Mouse (Mus musculus) stomach, embryonic 16.5 days (tissue): ENCODE results near the gene Csde1. TPM values are rescaled to one million over a fixed set of nuclear protein-coding genes. Genes with fewer than 3 reads are reported as not detected.

ENCODE experiments used
- ATAC-seq: fragments of 200-750 bp; cut with Nextera tagmentation; 2 replicates; pipeline ENCODE4 v1.8.0; 2017; ENCODE audit warnings: moderate number of reproducible peaks, moderate TSS enrichment; ENCODE audit not compliant: insufficient read depth, low FRiP score
- H3K27ac ChIP-seq: fragments of 300-500 bp; sonication (generic); 2 replicates; pipeline ENCODE4 v1.5.1; 2014; ENCODE audit warnings: low read length
- H3K27me3 ChIP-seq: fragments of 300-500 bp; sonication (generic); 2 replicates; pipeline ENCODE4 v1.6.1; 2014; ENCODE audit warnings: low read length, control low read depth, mixed read lengths; ENCODE audit not compliant: control insufficient read depth, insufficient read depth
- H3K36me3 ChIP-seq: fragments of 300-500 bp; sonication (generic); 2 replicates; pipeline ENCODE4 v1.6.1; 2014; ENCODE audit warnings: low read length; ENCODE audit not compliant: control insufficient read depth, insufficient read depth
- H3K4me1 ChIP-seq: fragments of 300-500 bp; sonication (generic); 2 replicates; pipeline ENCODE4 v1.6.1; 2014; ENCODE audit warnings: low read length, control low read depth, mixed read lengths; ENCODE audit not compliant: control insufficient read depth, insufficient read depth
- H3K4me2 ChIP-seq: fragments of 300-500 bp; sonication (generic); 2 replicates; pipeline ENCODE4 v1.6.1; 2014; ENCODE audit warnings: low read depth, low read length, mixed read lengths
- H3K4me3 ChIP-seq: fragments of 300-500 bp; sonication (generic); replicated peaks from 2 replicates; pipeline ENCODE4 v1.5.1; 2014; ENCODE audit warnings: mild to moderate bottlenecking, low read length
- H3K9ac ChIP-seq: fragments of 300-500 bp; sonication (generic); 2 replicates; pipeline ENCODE4 v1.6.1; 2014; ENCODE audit warnings: low read length
- H3K9me3 ChIP-seq: fragments of 300-500 bp; sonication (generic); replicated peaks from 2 replicates; pipeline ENCODE4 v1.6.1; 2016; ENCODE audit warnings: low read length, control low read depth; ENCODE audit not compliant: control insufficient read depth
- WGBS: fragments of 180-500 bp; shearing (Covaris S2); extraction: QIAGEN DNeasy Blood & Tissue Kit; methylation state at CpG from one replicate; pipeline ENCODE4 v1.1.7; 2014; 5-methylcytosine and 5-hydroxymethylcytosine counted together
- polyA plus RNA-seq: library from polyadenylated mRNA; unstranded; fragments of >200 nt; fragmentation: Nextera tagmentation; extraction: Ambion mirVana; gene quantifications from 2 replicates; pipeline ENCODE4 v1.2.1, GENCODE M21; 2015

The Csde1 gene
- polyA plus RNA-seq, 1 experiment from 2014 or later, result 312 TPM

DNA sequence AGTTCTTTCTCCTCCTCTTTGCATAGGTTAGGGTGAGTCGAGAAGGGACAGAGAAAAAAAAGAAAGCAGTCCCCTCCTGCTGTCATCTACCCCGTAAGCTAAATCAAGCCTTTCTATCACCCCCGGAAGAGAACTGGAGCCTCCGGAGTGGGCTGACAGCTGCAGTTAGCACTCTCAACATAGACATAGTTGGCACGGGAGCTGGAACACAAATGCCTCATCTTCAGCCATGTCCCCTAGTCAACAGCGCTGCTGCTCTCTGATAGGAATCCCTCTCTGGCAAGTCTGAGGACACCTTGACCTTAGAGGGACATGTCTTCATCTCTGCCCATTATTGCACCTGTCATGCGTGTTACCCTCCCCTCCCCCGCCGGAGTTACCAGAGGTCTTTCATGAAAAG lies 59.1 kb downstream of the Csde1 start:
- Histone ChIP-seq H3K4me1 (no peaks in the 10 kb centered on the region), H3K36me3 (no peaks in the 10 kb centered on the region), H3K9ac (no peak overlapping the region), H3K27me3 (no peaks in the 10 kb centered on the region), H3K27ac (no peak overlapping the region), H3K9me3 (no peaks in the 10 kb centered on the region), H3K4me3 (no peak overlapping the region), H3K4me2 (no peak overlapping the region)
- WGBS, result 88% methylated on average over 9 of the region's 9 CpGs
- ATAC-seq, result no peak

GRCm38 (mm10) chr3:103081051-103081450 lies 60.8 kb downstream of the Csde1 start:
- Histone ChIP-seq H3K9me3 (no peaks in the 10 kb centered on the region), H3K27ac (no peak overlapping the region), H3K4me1 (no peaks in the 10 kb centered on the region), H3K4me3 (no peak overlapping the region), H3K9ac (no peak overlapping the region), H3K27me3 (no peaks in the 10 kb centered on the region), H3K36me3 (no peaks in the 10 kb centered on the region), H3K4me2 (no peak overlapping the region)
- WGBS, result 78% methylated on average over 11 of the region's 11 CpGs
- no peak for ATAC-seq

DNA sequence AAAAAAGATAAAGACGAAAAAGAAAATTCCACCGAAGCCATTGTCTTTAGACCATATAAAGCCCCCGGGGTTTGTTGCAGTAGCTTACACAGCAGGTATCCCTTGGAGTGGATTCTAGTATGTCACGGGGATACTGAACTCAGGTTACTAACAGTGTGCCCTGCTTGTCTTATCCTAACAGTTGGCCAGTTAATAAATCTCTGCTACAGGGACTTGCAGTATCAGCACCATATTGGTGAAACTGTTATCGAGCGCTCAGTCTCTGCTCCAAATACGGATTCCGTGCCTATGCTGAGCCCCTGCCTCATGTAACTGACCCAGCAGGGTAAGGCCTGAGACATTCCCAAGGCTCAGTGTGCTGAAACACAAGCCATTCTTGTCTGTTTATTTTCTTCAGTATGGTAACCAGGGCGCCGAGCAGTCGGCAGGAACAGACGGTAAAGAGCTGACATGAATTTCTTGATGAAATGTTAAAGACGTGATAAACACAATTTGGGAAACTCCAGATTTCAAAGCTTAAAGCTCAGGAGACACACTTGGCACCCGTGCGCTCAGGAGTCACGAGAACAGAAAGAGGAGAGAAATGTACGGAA lies 61.7 kb downstream of the Csde1 start:
- H3K27me3 ChIP-seq, result no peaks in the 10 kb centered on the region
- H3K9ac ChIP-seq, result no peak overlapping the region
- H3K4me2 ChIP-seq, result no peak overlapping the region
- H3K4me3 ChIP-seq, result no peak overlapping the region
- no peaks in the 10 kb centered on the region for H3K4me1 ChIP-seq
- no peak overlapping the region for H3K27ac ChIP-seq
- 77% methylated on average over 17 of the region's 17 CpGs for WGBS
- H3K9me3 ChIP-seq, result no peaks in the 10 kb centered on the region
- no peaks in the 10 kb centered on the region for H3K36me3 ChIP-seq
- no peak for ATAC-seq

DNA sequence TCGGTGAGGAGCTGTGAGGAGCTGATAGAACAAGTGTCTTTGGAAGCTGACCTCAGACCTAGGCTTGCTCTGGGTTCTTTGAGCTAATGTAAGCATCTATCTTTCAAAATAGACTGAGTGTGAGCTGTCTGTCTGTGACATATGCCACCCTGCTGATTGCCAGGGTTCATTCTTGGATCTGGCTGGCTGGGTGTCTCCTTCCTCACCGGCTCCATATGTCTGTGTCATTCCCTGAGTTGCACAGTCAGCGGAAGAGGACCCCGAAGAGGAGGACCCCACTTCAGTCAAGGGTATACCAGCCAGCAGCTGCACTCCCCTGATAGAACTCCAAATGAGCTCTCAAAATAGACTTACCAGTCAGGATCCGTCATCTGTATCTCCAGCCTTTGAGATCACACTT lies 62.5 kb downstream of the Csde1 start:
- no peak for ATAC-seq
- no peak overlapping the region for H3K9ac ChIP-seq
- no peaks in the 10 kb centered on the region for H3K36me3 ChIP-seq
- H3K9me3 ChIP-seq, result no peaks in the 10 kb centered on the region
- no peaks in the 10 kb centered on the region for H3K27me3 ChIP-seq
- no peaks in the 10 kb centered on the region for H3K4me1 ChIP-seq
- H3K4me2 ChIP-seq, result no peak overlapping the region
- H3K27ac ChIP-seq, result no peak overlapping the region
- no peak overlapping the region for H3K4me3 ChIP-seq
- 87% methylated on average over 5 of the region's 5 CpGs for WGBS

DNA sequence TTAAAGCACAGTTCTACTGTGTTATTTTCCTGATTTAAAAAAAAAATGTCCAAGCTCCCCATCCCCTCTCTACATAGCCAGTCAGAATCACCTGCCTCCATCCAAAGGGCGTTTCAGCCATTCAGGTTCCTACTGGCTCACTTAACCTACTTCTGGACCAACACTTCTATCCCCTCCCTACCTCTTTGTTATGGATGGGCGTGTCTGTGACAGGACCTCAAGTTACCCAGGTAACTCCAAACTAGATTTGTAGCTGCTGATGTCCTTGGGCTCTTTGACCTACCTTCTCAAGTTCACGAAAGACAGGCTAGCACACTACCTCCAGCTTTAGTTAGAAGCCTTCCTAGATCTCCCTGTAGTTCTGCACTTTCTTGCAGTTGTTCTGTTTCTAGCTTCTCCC lies 65.8 kb downstream of the Csde1 start:
- Histone ChIP-seq H3K4me1 (no peaks in the 10 kb centered on the region), H3K9me3 (no peaks in the 10 kb centered on the region), H3K27me3 (no peaks in the 10 kb centered on the region), H3K36me3 (no peaks in the 10 kb centered on the region), H3K9ac (no peak overlapping the region), H3K4me2 (no peak overlapping the region), H3K27ac (no peak overlapping the region), H3K4me3 (no peak overlapping the region)
- ATAC-seq, result no peak
- WGBS, result 71% methylated on average over 3 of the region's 3 CpGs

- no peak overlapping the region for H3K27ac ChIP-seq
- H3K9ac ChIP-seq, result no peak overlapping the region
- 97% methylated on average over 2 of the region's 2 CpGs for WGBS
- no peaks in the 10 kb centered on the region for H3K36me3 ChIP-seq
- no peaks in the 10 kb centered on the region for H3K27me3 ChIP-seq
- H3K9me3 ChIP-seq, result no peaks in the 10 kb centered on the region
- no peaks in the 10 kb centered on the region for H3K4me1 ChIP-seq
- ATAC-seq, result no peak
- no peak overlapping the region for H3K4me3 ChIP-seq
- H3K4me2 ChIP-seq, result no peak overlapping the region
Observed at GRCm38 (mm10) chr3:103091753-103092152, 71.5 kb downstream of the Csde1 start.

DNA sequence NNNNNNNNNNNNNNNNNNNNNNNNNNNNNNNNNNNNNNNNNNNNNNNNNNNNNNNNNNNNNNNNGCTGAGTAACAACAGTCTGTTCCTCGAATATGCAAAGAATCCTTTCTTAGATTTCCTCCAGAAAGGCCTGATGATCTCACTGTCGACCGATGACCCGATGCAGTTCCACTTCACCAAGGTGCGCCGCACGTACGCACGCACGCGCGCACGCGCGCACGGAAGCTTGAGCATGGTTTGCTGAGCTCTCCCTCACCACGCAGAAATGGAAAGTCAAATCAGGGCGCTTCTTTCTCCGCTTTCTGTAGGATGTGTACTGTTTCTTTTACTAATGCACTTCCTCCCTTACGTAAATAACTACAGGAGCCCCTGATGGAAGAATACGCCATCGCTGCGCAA lies 78.4 kb downstream of the Csde1 start:
- no peak overlapping the region for H3K4me3 ChIP-seq
- H3K4me2 ChIP-seq, result no peak overlapping the region
- 70% methylated on average over 23 of the region's 23 CpGs for WGBS
- H3K27ac ChIP-seq, result no peak overlapping the region
- no peaks in the 10 kb centered on the region for H3K36me3 ChIP-seq
- H3K9me3 ChIP-seq, result no peaks in the 10 kb centered on the region
- ATAC-seq, result no peak
- peaks cover 4% of the 10 kb centered on the region for H3K4me1 ChIP-seq
- H3K9ac ChIP-seq, result no peak overlapping the region
- no peaks in the 10 kb centered on the region for H3K27me3 ChIP-seq

- Histone ChIP-seq H3K27ac (no peak overlapping the region), H3K9me3 (no peaks in the 10 kb centered on the region)
- WGBS, result 84% methylated on average over 6 of the region's 6 CpGs
Observed at GRCm38 (mm10) chr3:103099667-103100066, 79.4 kb downstream of the Csde1 start.

GRCm38 (mm10) chr3:103100735-103101134 lies 80.5 kb downstream of the Csde1 start:
- Histone ChIP-seq H3K27me3 (no peaks in the 10 kb centered on the region), H3K9ac (no peak overlapping the region), H3K9me3 (no peaks in the 10 kb centered on the region), H3K36me3 (no peaks in the 10 kb centered on the region), H3K4me1 (peaks cover 4% of the 10 kb centered on the region), H3K4me3 (no peak overlapping the region), H3K27ac (no peak overlapping the region), H3K4me2 (no peak overlapping the region)
- WGBS, result 58% methylated on average over 2 of the region's 2 CpGs
- no peak for ATAC-seq

More at GRCm38 (mm10) chr3:103099667-103100066, 79.4 kb downstream of the Csde1 start:
- no peak overlapping the region for H3K4me3 ChIP-seq
- no peak overlapping the region for H3K4me2 ChIP-seq
- H3K4me1 ChIP-seq, result peaks cover 4% of the 10 kb centered on the region
- no peaks in the 10 kb centered on the region for H3K27me3 ChIP-seq
- H3K36me3 ChIP-seq, result no peaks in the 10 kb centered on the region
- no peak overlapping the region for H3K9ac ChIP-seq
- ATAC-seq, result no peak

- no peak for ATAC-seq
- Histone ChIP-seq H3K4me2 (no peak overlapping the region), H3K36me3 (no peaks in the 10 kb centered on the region), H3K4me3 (no peak overlapping the region), H3K4me1 (peaks cover 4% of the 10 kb centered on the region), H3K27me3 (no peaks in the 10 kb centered on the region), H3K27ac (no peak overlapping the region), H3K9ac (no peak overlapping the region), H3K9me3 (no peaks in the 10 kb centered on the region)
- 53% methylated on average over 5 of the region's 5 CpGs for WGBS
Observed at GRCm38 (mm10) chr3:103101194-103101593, 81.0 kb downstream of the Csde1 start.
